Mouse (Mus musculus) MEL (cell line): Measurements from ENCODE around the gene Gm20431. TPM values are rescaled to one million over a fixed set of nuclear protein-coding genes. Genes with fewer than 3 reads are reported as not detected.
A peak's percentile ranks its signal among the peaks of the same experiment; 100 is the strongest.

ENCODE experiments used
- DNase-seq: peaks from one replicate; pipeline ENCODE4 v3.0.0; 2011; ENCODE audit warnings: low read depth, low spot score
- H3K27ac ChIP-seq: 2 replicates; pipeline ENCODE4 v1.5.1; 2012; ENCODE audit warnings: low read depth, mild to moderate bottlenecking, control low read depth, low read length, moderate library complexity; ENCODE audit not compliant: control insufficient read depth
- H3K27me3 ChIP-seq, 2 experiments: fragments of 150-350 bp in 1 of 2; sonication (generic) in 1 of 2; 2 replicates each; pipeline ENCODE4 v1.6.1; 2012; ENCODE audit warnings: low read length in 2 of 2, mild to moderate bottlenecking in 2 of 2, improper control_type of control experiment in 1 of 2, moderate library complexity in 1 of 2; ENCODE audit not compliant: insufficient read depth in 2 of 2, control insufficient read depth in 1 of 2
- H3K36me3 ChIP-seq, 2 experiments: 2 replicates each; pipeline ENCODE4 v1.6.1; 2012 to 2014; ENCODE audit warnings: low read length in 2 of 2, improper control_type of control experiment in 1 of 2, inconsistent platforms in 1 of 2, mild to moderate bottlenecking in 1 of 2; ENCODE audit not compliant: insufficient read depth in 2 of 2, control insufficient read depth in 1 of 2
- H3K4me1 ChIP-seq, 2 experiments: fragments of 150-350 bp in 1 of 2; sonication (generic) in 1 of 2; 2 replicates each; pipeline ENCODE4 v1.6.1; 2012; ENCODE audit warnings: low read length in 2 of 2, improper control_type of control experiment in 1 of 2, mild to moderate bottlenecking in 1 of 2; ENCODE audit not compliant: insufficient read depth in 2 of 2, control insufficient read depth in 1 of 2
- H3K4me3 ChIP-seq, 2 experiments: fragments of 150-350 bp in 1 of 2; sonication (generic) in 1 of 2; 2 replicates each; pipeline ENCODE4 v1.5.1; 2012; ENCODE audit warnings: low read depth in 2 of 2, low read length in 2 of 2, mild to moderate bottlenecking in 2 of 2, moderate library complexity in 2 of 2, control low read depth in 1 of 2, improper control_type of control experiment in 1 of 2; ENCODE audit not compliant: control insufficient read depth in 1 of 2, insufficient read depth in 1 of 2
- H3K79me2 ChIP-seq: 2 replicates; pipeline ENCODE4 v1.6.1; 2012; ENCODE audit warnings: mild to moderate bottlenecking, low read length, moderate library complexity; ENCODE audit not compliant: control insufficient read depth, poor library complexity, insufficient read depth
- H3K9ac ChIP-seq: 2 replicates; pipeline ENCODE4 v1.6.1; 2012; ENCODE audit warnings: low read depth, mild to moderate bottlenecking, control low read depth, low read length, moderate library complexity; ENCODE audit not compliant: control insufficient read depth, poor library complexity, severe bottlenecking
- H3K9me3 ChIP-seq: fragments of 150-350 bp; sonication (generic); replicated peaks from 2 replicates; pipeline ENCODE4 v1.6.1; 2012; ENCODE audit warnings: mild to moderate bottlenecking, low read length, improper control_type of control experiment, moderate library complexity; ENCODE audit not compliant: insufficient read depth
- CHD1 ChIP-seq: IDR thresholded peaks from 2 replicates; pipeline ENCODE4 v1.6.1; 2012; ENCODE audit warnings: low read depth, mild to moderate bottlenecking, inconsistent platforms, low read length, improper control_type of control experiment
- ELF1 ChIP-seq: IDR thresholded peaks from 2 replicates; pipeline ENCODE4 v1.6.1; 2014; ENCODE audit warnings: low read depth, mild to moderate bottlenecking, inconsistent platforms, low read length, improper control_type of control experiment, moderate library complexity
- EP300 ChIP-seq, 2 experiments: IDR thresholded peaks; 2 replicates each; pipeline ENCODE4 v1.6.1; 2011; ENCODE audit warnings: improper control_type of control experiment in 2 of 2, low read length in 2 of 2, low read depth in 1 of 2, mild to moderate bottlenecking in 1 of 2
- ETS1 ChIP-seq: IDR thresholded peaks from 2 replicates; pipeline ENCODE4 v1.6.1; 2012; ENCODE audit warnings: low read depth, mild to moderate bottlenecking, inconsistent platforms, low read length, improper control_type of control experiment, moderate library complexity
- GABPA ChIP-seq: IDR thresholded peaks from 2 replicates; pipeline ENCODE4 v1.6.1; 2012; ENCODE audit warnings: low read depth, mild to moderate bottlenecking, inconsistent platforms, low read length, improper control_type of control experiment, moderate library complexity
- GATA1 ChIP-seq: IDR thresholded peaks from 2 replicates; pipeline ENCODE4 v1.6.1; 2011; ENCODE audit warnings: low read depth, low read length, improper control_type of control experiment
- JUND ChIP-seq: IDR thresholded peaks from 2 replicates; pipeline ENCODE4 v1.6.1; 2011; ENCODE audit warnings: low read depth, mild to moderate bottlenecking, improper control_type of control experiment, low read length
- MAZ ChIP-seq: IDR thresholded peaks from 2 replicates; pipeline ENCODE4 v1.6.1; 2012; ENCODE audit warnings: low read depth, mild to moderate bottlenecking, inconsistent platforms, low read length, improper control_type of control experiment
- MEF2A ChIP-seq: IDR thresholded peaks from 2 replicates; pipeline ENCODE4 v1.6.1; 2014; ENCODE audit warnings: low read depth, mild to moderate bottlenecking, inconsistent platforms, low read length, improper control_type of control experiment; ENCODE audit not compliant: poor library complexity, insufficient replicate concordance, severe bottlenecking; ENCODE audit errors: extremely low read depth
- MYB ChIP-seq: IDR thresholded peaks from 2 replicates; pipeline ENCODE4 v1.6.1; 2011; ENCODE audit warnings: mild to moderate bottlenecking, low read depth, low read length, improper control_type of control experiment
- NELFE ChIP-seq: IDR thresholded peaks from 2 replicates; pipeline ENCODE4 v1.6.1; 2011; ENCODE audit warnings: low read depth, low read length, improper control_type of control experiment
- POLR2AphosphoS2 ChIP-seq: IDR thresholded peaks from 2 replicates; pipeline ENCODE4 v1.6.1; 2011; ENCODE audit warnings: low read length, improper control_type of control experiment
- POLR2AphosphoS5 ChIP-seq: IDR thresholded peaks from 2 replicates; pipeline ENCODE4 v1.6.1; 2012; ENCODE audit warnings: low read depth, borderline replicate concordance, mild to moderate bottlenecking, inconsistent platforms, low read length, moderate library complexity, mixed read lengths
- RAD21 ChIP-seq: IDR thresholded peaks from 2 replicates; pipeline ENCODE4 v1.6.1; 2011; ENCODE audit warnings: mild to moderate bottlenecking, low read depth, low read length, improper control_type of control experiment
- RCOR1 ChIP-seq: IDR thresholded peaks from 2 replicates; pipeline ENCODE4 v1.6.1; 2012; ENCODE audit warnings: low read depth, mild to moderate bottlenecking, inconsistent platforms, low read length, improper control_type of control experiment
- SIN3A ChIP-seq: IDR thresholded peaks from 2 replicates; pipeline ENCODE4 v1.6.1; 2012; ENCODE audit warnings: low read length, improper control_type of control experiment, inconsistent platforms
- TAL1 ChIP-seq: IDR thresholded peaks from 2 replicates; pipeline ENCODE4 v1.6.1; 2012; ENCODE audit warnings: mild to moderate bottlenecking, inconsistent platforms, low read length, moderate library complexity, mixed read lengths
- TCF12 ChIP-seq: IDR thresholded peaks from 2 replicates; pipeline ENCODE4 v1.6.1; 2014; ENCODE audit warnings: low read depth, mild to moderate bottlenecking, inconsistent platforms, low read length, improper control_type of control experiment, moderate library complexity
- UBTF ChIP-seq: IDR thresholded peaks from 2 replicates; pipeline ENCODE4 v1.6.1; 2012; ENCODE audit warnings: low read depth, mild to moderate bottlenecking, inconsistent platforms, low read length, improper control_type of control experiment, moderate library complexity, borderline replicate concordance; ENCODE audit not compliant: insufficient read depth
- USF1 ChIP-seq: IDR thresholded peaks from 2 replicates; pipeline ENCODE4 v1.6.1; 2014; ENCODE audit warnings: low read depth, mild to moderate bottlenecking, inconsistent platforms, low read length, improper control_type of control experiment, moderate library complexity
- USF2 ChIP-seq, 2 experiments: IDR thresholded peaks; 2 replicates each; pipeline ENCODE4 v1.6.1; 2011 to 2012; ENCODE audit warnings: improper control_type of control experiment in 2 of 2, low read length in 2 of 2, borderline replicate concordance in 1 of 2, inconsistent platforms in 1 of 2, low read depth in 1 of 2, mild to moderate bottlenecking in 1 of 2; ENCODE audit not compliant: insufficient read depth in 1 of 2
- ZNF384 ChIP-seq: IDR thresholded peaks from 2 replicates; pipeline ENCODE4 v1.6.1; 2012; ENCODE audit warnings: low read depth, mild to moderate bottlenecking, inconsistent platforms, low read length, improper control_type of control experiment
- polyA plus RNA-seq, 2 experiments: library from polyadenylated mRNA; stranded (reverse) in 1 of 2; unstranded in 1 of 2; fragments of >175 nt in 1 of 2; fragments of >200 nt in 1 of 2; gene quantifications; 2 replicates each; pipeline versions ENCODE4 v1.2.1 to v1.2.4; 2012; ENCODE audit warnings: low replicate concordance in 2 of 2, low read depth in 1 of 2; ENCODE audit not compliant: insufficient read length in 2 of 2, insufficient read depth in 1 of 2, missing spikeins in 1 of 2
- total RNA-seq: library from RNA; depleted of rRNA; stranded (reverse); fragments of 300-350 nt; gene quantifications from 2 replicates; pipeline ENCODE4 v1.2.3, GENCODE M21; 2012

Gm20431 gene
- total and polyA plus RNA-seq, 3 experiments = 5.9 to 8.1 TPM; not detected in 1

DNA sequence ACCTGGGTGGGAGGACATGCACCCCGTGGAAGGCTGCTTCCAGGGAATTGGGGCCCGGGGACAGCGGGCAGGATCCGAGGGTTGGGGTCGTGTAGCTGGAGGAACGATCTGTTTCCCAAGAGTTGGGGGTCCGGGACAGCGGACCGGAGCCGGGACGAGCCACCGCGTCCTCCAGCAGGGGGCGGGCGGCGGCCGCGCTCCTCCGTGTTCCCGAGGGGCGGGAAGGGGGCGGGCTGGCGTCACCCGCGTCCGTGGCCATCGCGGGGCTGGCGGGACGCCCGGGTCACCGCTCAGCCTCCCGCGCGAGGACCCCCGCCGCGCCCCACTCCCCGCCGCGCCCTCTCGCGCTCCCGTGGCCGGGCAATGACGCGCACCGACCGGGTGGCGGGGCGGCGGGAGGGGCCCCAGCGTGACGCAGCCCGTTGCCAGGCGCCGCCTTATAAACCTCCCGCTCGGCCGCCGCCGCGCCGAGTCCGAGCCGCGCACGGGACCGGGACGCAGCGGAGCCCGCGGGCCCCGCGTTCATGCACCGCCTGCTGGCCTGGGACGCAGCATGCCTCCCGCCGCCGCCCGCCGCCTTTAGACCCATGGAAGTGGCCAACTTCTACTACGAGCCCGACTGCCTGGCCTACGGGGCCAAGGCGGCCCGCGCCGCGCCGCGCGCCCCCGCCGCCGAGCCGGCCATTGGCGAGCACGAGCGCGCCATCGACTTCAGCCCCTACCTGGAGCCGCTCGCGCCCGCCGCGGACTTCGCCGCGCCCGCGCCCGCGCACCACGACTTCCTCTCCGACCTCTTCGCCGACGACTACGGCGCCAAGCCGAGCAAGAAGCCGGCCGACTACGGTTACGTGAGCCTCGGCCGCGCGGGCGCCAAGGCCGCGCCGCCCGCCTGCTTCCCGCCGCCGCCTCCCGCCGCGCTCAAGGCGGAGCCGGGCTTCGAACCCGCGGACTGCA lies 27.5 kb upstream of the Gm20431 start, which contains the start of gene Cebpb (continued):
- TF ChIP-seq ELF1 (0 out of 2 replicates have a peak, but pooled peaks have one; percentile 28), ETS1 (no peak), UBTF (0 out of 2 replicates have a peak, but pooled peaks have one; percentile 29), POLR2AphosphoS2 (peak; percentile 50; the same call in 1 of the 2 replicates), USF1 (0 out of 2 replicates have a peak, but pooled peaks have one; percentile 23), JUND (no peak), GABPA (no peak), EP300 (IDR thresholded peaks at IDR 0.05; ENCODE audit: low read depth in 1 of 2, low read length in 2 of 2) (no peak), GATA1 (no peak)

DNA sequence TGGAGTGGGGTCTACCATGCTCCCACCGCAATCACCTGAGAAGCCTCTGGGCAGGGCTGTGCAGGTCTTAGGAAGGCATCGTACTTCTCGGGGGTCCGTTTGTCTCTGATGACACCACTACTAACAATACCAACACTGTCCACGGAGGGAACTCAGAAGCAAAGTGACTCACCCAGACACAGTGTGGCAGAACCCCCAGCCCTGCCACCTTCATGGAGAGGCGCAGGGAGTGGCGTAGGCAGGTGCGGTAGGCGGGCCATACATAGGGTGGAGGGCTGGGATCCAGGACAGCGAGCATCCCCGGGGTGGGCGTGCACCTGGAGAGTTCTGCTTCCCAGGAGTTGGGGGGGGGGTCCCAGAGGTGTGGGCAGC lies 26.8 kb upstream of the Gm20431 start:
- H3K79me2 ChIP-seq = peaks cover 30% of the 10 kb centered on the region
- H3K4me1 ChIP-seq = peaks cover 11 to 27% of the 10 kb centered on the region in 2 experiments
- H3K9me3 ChIP-seq = no peaks in the 10 kb centered on the region
- no peak overlapping the region for H3K27ac ChIP-seq
- H3K4me3 ChIP-seq = peak overlapping the region; percentile 73 to 96; a peak in 3 of 4 replicates
- H3K36me3 ChIP-seq = peaks cover 2 to 19% of the 10 kb centered on the region in 2 experiments; a peak in 3 of 4 replicates
- TF ChIP-seq CHD1 = no peak
- TF ChIP-seq RCOR1 = no peak
- no peak for TF ChIP-seq SIN3A
- TF ChIP-seq UBTF = no peak
- no peak for TF ChIP-seq TAL1
- TF ChIP-seq USF2 (IDR thresholded peaks at IDR 0.05; ENCODE audit: borderline replicate concordance in 1 of 2, insufficient read depth in 1 of 2, low read depth in 1 of 2, low read length in 2 of 2) = no peak
- TF ChIP-seq GABPA = no peak
- no peak for TF ChIP-seq POLR2AphosphoS2
- peak overlapping the region; percentile 82 for H3K9ac ChIP-seq
- H3K27me3 ChIP-seq = no peaks in the 10 kb centered on the region
- DNase-seq = peak; percentile 34

DNA sequence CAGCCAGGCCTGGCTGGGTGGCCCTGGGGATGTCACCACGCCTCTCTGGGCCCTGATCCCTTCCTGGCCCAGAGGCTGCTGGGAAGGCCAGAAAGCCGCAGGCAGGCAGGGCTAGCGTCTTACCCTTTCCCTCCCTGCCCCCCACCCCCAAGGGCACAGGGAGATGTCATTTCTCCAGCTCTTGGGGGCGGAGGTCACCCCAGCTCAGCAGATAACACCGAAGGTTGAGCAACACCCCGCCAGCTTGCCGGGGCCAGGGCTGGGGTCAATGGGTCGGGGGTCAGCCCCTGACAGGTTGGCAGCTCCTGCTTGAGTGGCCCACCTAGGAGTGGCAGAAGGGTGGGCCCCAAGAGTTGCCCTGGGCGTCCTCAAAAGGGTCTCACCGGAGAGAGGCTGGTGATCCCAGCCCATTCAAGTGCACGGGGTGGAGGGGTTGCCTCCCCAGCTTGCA lies 26.4 kb upstream of the Gm20431 start:
- Histone ChIP-seq H3K4me1 (peaks cover 11 to 27% of the 10 kb centered on the region in 2 experiments), H3K27me3 (no peaks in the 10 kb centered on the region), H3K9me3 (no peaks in the 10 kb centered on the region), H3K9ac (peak overlapping the region; percentile 17; the same call in 1 of the 2 replicates), H3K4me3 (no peak overlapping the region; a peak in 1 of 4 replicates), H3K79me2 (peaks cover 30% of the 10 kb centered on the region), H3K36me3 (peaks cover 2 to 19% of the 10 kb centered on the region in 2 experiments; a peak in 3 of 4 replicates), H3K27ac (no peak overlapping the region)
- TF ChIP-seq MYB (no peak), ELF1 (no peak), USF1 (no peak), ZNF384 (no peak), UBTF (no peak), POLR2AphosphoS5 (no peak), MEF2A (no peak), NELFE (no peak), MAZ (no peak), TAL1 (no peak), RAD21 (no peak), GATA1 (no peak), POLR2AphosphoS2 (no peak), TCF12 (no peak), ETS1 (no peak)
- DNase-seq = no peak
